Mouse (Mus musculus): ENCODE measurements around the gene Psmd13. TPM values are rescaled to one million over a fixed set of nuclear protein-coding genes. Genes with fewer than 3 reads are reported as not detected.
A peak's percentile ranks its signal among the peaks of the same experiment; 100 is the strongest.

Psmd13 gene
- total RNA-seq, 2 experiments from 2014 or later = 111 to 114 TPM

DNA sequence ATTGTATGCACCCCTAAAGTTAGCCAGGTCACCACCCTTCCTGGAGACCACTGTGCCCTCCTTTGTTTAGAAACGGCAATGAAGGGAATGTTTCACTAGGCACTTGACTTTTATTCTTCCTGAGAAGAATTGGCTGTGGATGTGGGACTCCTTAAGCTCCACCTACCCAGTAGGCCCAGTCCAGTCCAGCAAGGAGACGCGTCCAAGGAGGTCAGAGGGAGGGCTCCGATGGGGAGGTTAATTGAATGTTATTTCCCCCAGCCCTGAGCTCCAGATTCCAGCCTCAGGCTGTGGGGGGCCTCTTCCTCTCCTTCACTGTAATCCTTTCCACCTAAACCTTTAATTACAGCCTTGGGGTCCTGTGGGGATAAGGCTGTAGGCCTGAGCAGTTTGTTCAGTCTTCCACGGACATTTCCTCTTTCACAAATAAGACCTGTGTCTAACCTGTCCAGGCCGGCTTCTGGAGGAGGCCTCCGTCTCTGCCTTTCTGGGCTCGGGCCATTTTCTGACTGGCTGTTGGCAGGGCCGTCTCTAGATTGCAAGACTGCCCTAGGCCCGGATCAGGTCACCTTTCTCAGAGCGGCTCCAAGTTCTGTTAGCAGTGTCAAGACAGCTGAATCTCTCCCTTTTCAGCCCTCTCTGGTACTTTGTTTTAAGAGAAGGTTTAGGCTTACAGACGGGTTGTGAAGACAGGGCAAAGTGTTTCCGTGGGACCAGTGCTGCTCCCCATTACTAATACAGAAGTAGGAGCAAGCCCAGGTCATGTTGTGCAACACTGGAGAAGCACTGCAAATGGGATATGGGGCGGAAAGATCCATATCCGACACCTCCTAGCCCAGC is 20.5 kb downstream of the Psmd13 start:
- intact Hi-C loops (cut with DNase I) = loop anchor here (2.0 kb wide), 1 partner anchor 823 kb away; no protein-coding TSS in a partner anchor
- DNase-seq = peak; percentile 44 to 50

DNA sequence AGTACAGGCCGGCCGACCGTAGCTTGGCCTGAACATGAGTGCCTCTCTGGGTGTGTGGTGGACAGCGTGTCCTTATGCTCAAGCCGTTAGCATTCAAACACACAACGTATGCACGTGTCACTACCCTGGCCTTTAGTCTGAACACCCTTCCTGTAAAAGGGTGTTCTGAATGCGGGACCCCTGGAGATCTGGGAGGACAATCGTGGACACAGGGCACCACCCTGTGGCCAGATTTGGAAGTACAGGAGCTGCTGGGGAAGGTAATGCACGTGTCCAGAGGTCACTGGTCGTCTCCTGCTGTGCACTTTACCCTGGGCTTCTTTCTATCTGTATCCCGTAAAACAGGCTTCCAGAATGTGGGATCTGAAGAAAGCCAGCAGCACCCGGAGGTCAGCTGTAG is 21.4 kb downstream of the Psmd13 start:
- intact Hi-C loops (cut with DNase I) = loop anchor here (1.0 to 2.0 kb wide), 2 partner anchors 59 to 824 kb away; no protein-coding TSS in a partner anchor
- DNase-seq = peak; percentile 83 to 92

DNA sequence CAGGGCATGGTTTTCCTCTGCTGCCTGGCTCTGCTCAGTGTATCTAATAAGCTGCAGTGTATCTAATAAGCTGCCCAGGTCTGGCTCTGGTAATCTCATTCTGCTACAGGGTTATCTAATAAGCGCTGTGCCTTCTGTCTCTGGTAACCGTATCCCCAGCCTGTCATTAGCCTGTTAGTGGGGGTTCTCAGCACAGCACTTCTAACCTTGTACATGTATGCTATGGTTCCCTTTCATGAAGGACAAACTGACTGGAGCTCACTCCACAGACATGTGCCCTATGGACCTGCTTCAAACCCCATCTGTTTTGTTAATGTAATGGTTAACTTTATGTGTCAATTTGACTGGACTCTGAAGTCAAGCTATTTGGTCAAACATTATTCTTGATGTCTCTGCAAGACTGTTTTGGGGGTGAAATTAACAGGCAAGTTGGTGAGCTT is 23.9 kb downstream of the Psmd13 start:
- intact Hi-C loops (cut with DNase I) = loop anchor here (5.0 kb wide), 1 partner anchor 52 kb away; the partner anchor contains the start of genes Gm45717 and Ifitm2
- no peak for DNase-seq

DNA sequence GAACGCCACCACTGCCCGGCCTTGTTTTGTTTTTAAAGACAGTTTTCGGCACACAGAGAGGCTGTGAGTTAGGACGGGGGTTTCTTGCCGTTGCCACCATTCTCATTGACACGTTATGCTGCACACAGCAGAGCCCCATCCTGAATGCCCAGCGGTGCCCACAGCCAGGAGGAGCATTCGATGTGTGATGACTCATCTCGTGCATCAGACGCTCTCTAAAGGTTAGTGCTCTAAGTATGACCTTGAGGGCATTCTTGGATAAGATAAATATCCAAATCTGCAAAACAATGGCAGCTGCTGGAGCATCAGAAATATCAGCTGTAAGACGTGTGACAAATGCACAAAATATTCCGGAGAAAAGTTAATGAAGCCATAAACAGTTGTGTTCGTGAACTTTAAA is 25.4 kb downstream of the Psmd13 start:
- intact Hi-C loops (cut with DNase I) = loop anchor here (5.0 kb wide), 1 partner anchor 50 kb away; the partner anchor contains the start of genes Gm45717 and Ifitm2
- no peak for DNase-seq

DNA sequence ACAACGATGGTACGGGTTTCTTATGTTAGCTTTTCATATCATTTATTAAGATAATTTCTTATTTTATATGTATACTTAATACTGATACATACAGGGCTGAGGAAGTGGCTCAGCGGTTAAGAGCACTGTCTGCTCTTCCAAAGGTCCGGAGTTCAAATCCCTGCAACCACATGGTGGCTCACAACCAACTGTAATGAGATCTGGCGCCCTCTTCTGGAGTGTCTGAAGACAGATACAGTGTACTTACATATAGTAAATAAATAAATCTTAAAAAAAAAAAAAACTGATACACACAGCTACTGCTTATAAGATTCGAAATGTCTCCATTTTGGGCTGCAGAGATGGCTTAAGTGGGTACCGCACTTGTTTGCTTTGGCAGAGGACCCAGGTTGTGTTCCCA is 25.9 kb downstream of the Psmd13 start:
- intact Hi-C loops (cut with DNase I) = loop anchor here (1.0 to 5.0 kb wide), 5 partner anchors 33 to 269 kb away; partner anchors contain the start of genes Gm45717, Ifitm2 and Pgghg
- DNase-seq = peak in 1 of 2 experiments; percentile 10

DNA sequence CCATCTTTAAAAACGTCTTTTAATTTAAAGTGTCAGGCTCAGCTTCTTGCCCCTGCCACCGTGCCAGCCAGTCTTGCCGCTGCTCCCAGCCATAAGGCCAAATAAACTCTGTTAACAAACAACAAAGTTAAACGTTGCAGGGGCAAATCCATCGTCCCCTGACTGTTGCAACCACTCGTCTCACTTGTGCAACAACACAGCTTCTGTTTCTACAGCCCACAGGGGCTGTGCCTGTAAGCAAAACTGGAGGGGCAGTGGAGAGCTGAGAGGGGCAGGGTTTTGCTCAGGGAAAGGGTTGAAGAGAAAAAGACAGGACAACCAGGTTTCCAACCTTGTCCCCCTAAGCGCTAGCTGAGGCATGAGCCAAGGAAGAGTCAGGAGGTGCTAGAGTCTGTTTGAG is 26.4 kb downstream of the Psmd13 start:
- intact Hi-C loops (cut with DNase I) = loop anchor here (1.0 to 5.0 kb wide), 5 partner anchors 33 to 269 kb away; partner anchors contain the start of genes Gm45717, Ifitm2 and Pgghg
- DNase-seq = no peak

DNA sequence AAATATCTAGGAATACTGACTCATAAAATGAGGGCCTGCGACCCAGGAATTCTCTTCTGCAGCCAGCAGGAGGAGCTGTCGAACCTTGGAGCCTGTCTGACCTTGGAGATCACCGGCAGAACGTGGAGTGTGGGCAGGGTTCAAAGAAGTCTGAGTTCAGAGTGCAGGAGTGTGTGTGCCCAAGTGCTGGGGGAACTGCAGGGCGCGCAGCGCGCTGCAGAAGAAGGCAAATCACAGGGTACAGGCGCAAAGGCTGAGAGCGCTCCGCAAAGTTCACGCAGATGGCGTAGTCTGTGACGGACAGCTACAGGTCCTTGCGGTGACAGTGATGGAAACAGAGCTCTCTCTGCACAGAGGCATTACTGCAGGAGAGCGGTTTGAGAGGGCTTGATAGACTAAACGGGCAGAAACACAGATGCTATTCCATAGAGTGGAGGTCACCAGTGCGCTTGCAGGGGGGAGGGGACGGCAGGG is 26.9 kb downstream of the Psmd13 start:
- DNase-seq = peak; percentile 85 to 90

DNA sequence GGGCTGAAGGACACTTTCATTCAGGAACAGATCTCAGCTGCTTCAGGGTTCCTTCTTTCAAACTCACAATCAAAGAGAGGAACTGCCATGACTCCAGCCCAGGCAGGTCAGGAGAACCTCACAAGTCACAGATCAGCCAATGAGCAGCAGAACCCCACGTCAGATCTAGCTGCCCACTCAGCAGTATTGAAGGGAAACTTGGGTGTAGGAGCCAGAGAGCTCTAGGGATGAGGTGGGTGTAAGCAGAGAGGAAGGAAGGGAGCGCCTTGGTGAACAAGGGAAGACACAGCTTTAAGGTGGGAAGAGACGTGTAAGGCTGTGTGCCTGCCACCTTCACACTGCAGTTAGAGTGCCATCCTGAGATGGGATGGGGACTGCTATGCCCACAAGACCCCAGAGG is 30.5 kb downstream of the Psmd13 start:
- intact Hi-C loops (cut with DNase I) = no loop called here
- no peak for DNase-seq

More for the DNA sequence above, 26.9 kb downstream of the Psmd13 start:
- intact Hi-C loops (cut with DNase I) = loop anchor here (1.0 to 5.0 kb wide), 6 partner anchors 32 to 268 kb away; partner anchors contain the start of genes Gm45717, Ifitm2 and Pgghg

DNA sequence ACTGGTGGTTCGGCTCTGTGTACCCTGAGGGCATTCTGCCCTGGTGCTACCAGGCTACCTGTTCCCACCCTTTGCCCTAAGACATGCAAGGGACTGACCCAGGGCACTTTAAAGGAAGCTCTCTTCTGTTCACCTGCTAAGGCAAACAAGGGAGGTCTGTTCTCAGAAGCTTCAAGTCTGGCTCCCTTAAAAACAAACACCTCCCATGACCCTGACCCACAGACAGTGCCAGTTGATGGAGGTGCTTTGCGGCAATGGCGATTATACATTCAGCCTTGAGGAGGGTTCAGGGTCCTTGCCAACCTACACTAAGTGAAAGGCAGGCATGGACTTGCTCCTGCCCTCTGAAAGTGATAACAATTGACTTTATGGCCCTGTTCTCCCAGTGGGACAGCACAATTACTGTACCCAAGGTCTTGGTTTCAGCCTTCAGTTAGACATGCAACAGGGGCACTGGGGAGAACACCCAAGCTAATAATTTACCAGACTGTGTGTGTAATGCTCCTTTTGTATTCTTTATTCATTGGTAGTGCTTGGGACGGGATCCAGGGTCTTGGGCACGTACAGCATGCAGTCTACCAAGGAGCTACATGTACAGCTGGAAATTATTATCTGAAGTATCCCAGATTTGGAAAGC is 31.2 kb downstream of the Psmd13 start:
- DNase-seq = no peak
- intact Hi-C loops (cut with DNase I) = no loop called here

DNA sequence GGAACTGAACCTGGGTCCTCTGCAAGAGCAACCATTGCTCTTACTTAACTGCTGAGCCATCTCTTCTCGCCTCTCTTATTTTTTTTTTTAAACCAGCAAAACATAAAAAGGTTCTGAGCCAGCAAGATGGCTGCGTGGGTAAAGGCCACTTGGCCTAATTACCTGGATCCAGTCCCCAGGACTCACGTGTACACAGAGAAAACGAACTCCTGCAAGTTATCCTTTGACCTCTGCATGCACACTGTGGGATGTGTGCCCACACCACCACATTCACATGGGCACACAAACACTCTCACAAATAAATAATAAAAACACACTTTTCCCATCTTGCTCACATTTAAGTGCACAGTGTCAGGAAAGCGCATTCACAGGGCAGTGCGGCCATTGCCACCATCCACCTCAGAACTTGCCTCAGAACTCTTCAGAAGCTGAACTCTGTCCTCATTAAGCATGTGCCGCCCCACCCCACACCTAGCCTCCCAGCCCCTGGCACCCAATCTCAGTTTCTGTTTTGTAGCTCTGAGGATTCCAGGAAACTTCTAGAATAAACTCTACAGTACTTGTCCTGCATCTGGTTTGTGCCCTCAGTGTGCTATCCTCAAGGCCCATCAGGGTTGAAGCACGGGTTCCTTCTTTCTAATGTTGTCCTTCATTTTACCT is 32.4 kb downstream of the Psmd13 start:
- intact Hi-C loops (cut with DNase I) = no loop called here
- no peak for DNase-seq

DNA sequence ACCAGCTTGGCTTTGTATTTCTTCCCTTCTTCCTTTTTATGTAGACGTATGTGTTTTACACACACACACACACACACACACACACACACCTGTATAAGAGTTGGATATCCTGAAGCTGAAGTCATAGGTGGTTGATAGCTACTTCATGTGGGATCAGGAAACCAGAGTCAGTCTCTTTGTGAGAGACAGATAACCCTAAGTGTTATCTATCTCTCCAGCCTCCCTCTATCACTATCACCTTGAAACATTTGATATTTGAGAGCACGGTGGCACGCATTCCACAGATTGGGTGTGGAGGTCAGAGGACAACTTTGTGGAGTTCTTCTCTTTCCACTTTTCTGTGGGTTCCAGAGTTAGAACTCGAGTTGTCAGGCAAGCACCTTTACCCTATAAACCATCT is 38.1 kb downstream of the Psmd13 start:
- intact Hi-C loops (cut with DNase I) = no loop called here
- no peak for DNase-seq

DNA sequence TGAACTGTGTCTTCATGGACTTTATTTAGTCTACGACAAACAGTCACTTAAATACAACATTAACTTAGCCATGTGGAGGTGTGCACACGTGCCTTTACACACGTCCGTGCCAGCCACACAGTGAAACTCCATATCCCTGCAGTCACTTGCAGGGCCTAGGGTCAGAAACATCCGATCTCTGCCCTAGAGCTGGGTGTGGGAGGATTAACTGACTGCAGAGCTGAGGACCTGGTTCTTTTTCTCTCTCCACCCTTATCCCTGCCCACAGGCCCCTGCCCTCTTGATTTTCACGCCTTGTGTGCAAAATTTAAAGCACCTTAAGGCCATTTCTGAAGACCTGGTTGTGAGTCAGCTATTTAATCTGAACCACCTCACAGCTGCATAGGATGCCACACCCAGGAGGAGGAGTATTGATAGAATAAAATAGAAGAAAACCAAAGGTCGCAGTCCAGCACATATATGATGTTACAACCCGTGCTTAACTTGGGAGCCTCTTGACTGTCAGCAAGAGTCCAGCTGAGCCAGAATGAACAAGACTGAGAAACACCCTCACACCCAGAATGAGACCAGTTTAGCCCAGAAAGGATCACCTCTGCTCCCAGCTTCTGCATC is 38.8 kb downstream of the Psmd13 start, which contains the start of gene Nlrp6:
Gene Nlrp6, plus strand, starts transcription at position 485 of the 612 bp plus-strand sequence.
- no peak for DNase-seq
- intact Hi-C loops (cut with DNase I) = no loop called here

DNA sequence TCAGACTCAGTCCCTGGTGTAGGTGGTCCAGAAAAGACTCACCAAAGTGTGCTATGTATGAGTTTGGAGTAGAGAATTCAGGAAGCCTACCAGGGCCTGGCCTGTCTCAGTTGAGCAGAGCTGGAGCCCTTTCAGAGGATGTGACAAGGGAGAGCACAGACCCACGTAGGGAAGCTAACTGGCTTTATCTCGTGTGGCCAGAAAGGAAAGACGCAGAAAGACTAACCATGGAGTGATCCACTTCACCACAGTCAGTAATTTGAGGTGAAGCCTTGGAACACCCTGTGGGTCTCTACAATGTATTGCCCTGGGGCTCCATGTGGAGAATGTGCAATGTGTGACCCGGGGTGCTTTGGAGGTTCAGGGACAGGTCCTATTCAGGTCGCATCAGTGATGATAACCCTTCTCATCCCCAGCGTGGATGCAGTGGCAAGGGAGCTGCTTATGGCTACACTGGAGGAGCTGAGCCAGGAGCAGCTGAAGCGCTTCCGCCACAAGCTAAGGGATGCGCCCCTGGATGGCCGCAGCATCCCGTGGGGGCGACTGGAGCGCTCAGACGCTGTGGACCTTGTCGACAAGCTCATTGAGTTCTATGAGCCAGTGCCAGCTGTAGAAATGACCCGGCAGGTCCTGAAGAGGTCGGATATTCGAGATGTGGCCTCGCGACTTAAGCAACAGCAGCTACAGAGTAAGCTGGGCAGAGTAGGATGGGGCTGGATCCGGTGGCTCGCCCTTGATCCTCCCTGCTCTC is 39.6 kb downstream of the Psmd13 start:
- DNase-seq = no peak
- intact Hi-C loops (cut with DNase I) = no loop called here

DNA sequence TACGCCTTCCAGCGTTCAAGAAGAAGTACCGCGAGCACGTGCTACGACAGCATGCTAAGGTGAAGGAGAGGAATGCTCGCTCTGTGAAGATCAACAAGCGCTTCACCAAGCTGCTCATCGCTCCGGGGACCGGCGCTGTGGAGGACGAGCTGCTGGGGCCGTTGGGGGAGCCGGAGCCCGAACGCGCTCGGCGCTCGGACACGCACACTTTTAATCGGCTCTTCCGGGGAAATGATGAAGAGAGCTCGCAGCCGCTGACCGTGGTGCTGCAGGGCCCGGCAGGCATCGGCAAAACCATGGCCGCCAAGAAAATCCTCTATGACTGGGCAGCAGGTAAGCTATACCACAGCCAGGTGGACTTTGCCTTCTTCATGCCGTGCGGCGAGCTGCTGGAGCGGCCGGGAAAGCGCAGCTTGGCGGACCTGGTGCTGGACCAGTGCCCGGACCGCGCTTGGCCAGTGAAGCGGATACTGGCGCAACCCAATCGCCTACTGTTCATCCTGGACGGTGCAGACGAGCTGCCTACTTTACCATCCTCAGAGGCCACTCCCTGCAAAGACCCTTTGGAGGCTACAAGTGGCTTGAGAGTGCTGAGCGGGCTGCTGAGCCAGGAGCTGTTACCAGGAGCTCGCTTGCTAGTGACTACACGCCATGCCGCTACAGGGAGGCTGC is 40.8 kb downstream of the Psmd13 start:
- DNase-seq = peak; percentile 41 to 45
- intact Hi-C loops (cut with DNase I) = no loop called here

DNA sequence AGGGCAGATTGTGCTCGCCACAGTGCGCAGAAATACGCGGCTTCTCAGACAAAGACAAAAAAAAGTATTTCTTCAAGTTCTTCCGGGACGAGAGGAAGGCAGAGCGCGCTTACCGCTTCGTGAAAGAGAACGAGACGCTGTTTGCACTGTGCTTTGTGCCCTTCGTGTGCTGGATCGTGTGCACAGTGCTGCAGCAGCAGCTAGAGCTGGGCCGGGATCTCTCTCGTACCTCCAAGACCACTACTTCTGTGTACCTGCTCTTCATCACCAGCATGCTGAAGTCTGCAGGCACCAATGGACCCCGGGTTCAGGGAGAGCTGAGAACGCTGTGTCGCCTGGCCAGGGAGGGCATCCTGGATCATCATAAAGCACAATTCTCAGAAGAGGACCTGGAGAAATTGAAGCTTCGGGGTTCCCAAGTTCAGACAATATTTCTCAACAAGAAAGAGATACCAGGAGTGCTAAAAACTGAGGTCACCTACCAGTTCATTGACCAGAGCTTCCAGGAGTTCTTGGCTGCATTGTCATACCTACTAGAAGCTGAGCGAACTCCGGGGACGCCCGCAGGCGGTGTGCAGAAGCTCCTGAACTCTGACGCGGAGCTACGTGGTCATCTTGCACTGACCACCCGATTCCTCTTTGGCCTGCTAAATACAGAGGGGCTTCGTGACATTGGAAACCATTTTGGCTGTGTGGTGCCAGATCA is 41.5 kb downstream of the Psmd13 start:
- DNase-seq = no peak
- intact Hi-C loops (cut with DNase I) = no loop called here

DNA sequence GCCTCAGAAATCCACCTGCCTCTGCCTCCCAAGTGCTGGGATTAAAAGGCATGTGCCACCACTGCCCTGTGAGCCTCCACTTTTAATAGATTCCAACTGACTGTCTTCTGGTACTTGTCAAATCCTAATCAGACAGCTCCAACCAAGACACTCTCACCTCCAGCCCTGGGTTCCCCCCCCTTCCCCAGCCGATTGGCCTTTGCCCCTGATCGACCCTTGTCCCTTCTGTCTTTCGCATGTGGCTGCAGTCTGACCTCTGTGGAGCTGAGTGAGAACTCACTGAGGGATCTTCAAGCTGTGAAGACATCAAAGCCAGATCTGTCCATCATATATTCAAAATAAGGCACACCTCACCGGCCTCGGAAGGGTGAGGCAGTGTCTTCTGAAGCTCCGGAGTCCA is 45.4 kb downstream of the Psmd13 start:
- intact Hi-C loops (cut with DNase I) = no loop called here
- no peak for DNase-seq

DNA sequence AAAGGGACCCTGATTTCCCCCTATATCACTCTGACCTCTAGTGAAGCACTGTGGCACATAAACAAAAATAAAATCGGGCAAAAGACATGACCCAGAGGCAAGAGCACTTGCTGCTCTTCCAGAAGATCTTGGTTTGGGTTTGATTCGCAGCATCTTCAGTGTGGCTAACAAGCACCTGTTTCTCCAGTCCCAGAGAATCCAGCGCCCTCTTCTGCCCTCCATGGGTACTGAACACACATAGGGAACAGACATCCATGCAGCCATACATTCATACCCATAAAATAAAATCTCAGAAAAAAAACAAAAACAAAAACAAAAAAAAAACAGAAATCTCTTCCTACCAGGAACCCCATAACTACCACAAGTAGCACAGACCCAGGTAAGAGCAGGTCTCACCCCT is 56.7 kb downstream of the Psmd13 start:
- intact Hi-C loops (cut with DNase I) = no loop called here

DNA sequence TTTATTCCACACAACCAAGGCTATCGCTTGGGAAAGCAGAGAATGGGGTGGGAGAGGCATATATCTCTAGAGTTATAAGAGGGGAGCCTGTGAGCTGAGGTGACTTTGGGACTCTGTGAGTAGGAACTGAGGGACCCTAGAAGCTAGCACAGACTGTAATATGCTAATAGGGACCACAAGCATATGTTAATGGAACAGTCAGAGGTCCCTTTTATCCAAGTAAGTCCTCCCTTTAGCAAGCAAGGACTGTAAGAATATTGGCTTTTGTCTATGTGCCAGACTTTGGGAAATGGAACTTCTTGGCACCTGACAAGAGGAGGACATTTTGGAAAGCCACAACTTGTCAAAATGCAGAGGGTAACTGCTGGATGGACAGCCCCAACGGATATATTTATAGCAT is 57.1 kb downstream of the Psmd13 start:
- DNase-seq = no peak
- intact Hi-C loops (cut with DNase I) = no loop called here

More for the DNA sequence above, 56.7 kb downstream of the Psmd13 start:
- no peak for DNase-seq
